Mouse (Mus musculus): ENCODE measurements around the gene Cryba4.

DNA sequence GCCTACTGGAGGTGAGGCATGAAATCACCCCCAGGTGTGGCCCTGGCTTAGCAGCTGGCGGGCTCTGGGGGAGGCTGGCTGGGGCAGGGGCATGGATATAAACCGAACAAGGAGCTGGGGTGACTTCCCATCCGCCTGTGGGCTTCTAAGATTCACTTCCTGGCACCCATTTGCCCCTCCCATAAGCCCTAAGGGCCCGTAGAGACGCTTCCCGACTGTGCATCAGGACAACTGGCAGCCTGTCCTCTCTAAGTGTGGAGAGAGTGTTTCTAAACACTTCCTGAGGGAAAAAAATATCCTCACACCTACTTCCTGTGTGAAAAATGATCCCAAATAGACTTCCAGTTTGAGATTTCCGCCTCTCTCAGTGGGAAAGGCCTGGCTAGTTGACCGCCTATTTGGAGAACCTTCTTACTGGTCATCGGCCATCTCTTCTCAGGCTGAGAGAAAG is 36.5 kb downstream of the Cryba4 start:
- TF ChIP-seq CTCF (IDR thresholded peaks at IDR 0.05; ENCODE audit: low read depth, low read length), result no peak
- no peak for TF ChIP-seq POLR2A (IDR thresholded peaks at IDR 0.05; ENCODE audit: extremely low read depth, insufficient read depth, low read length)
